Mouse (Mus musculus) spleen, adult 12 weeks (tissue): ENCODE data around the gene Casp7.
"Not testable (repeated sequence)": the region's sequence is repeated elsewhere in the genome, so short reads cannot be mapped to it uniquely, and the experiment has no call there.

ENCODE experiments used
- DNase-seq: peaks from one replicate; pipeline ENCODE4 v3.0.0; 2022; ENCODE audit warnings: low spot score

Casp7 gene

DNA sequence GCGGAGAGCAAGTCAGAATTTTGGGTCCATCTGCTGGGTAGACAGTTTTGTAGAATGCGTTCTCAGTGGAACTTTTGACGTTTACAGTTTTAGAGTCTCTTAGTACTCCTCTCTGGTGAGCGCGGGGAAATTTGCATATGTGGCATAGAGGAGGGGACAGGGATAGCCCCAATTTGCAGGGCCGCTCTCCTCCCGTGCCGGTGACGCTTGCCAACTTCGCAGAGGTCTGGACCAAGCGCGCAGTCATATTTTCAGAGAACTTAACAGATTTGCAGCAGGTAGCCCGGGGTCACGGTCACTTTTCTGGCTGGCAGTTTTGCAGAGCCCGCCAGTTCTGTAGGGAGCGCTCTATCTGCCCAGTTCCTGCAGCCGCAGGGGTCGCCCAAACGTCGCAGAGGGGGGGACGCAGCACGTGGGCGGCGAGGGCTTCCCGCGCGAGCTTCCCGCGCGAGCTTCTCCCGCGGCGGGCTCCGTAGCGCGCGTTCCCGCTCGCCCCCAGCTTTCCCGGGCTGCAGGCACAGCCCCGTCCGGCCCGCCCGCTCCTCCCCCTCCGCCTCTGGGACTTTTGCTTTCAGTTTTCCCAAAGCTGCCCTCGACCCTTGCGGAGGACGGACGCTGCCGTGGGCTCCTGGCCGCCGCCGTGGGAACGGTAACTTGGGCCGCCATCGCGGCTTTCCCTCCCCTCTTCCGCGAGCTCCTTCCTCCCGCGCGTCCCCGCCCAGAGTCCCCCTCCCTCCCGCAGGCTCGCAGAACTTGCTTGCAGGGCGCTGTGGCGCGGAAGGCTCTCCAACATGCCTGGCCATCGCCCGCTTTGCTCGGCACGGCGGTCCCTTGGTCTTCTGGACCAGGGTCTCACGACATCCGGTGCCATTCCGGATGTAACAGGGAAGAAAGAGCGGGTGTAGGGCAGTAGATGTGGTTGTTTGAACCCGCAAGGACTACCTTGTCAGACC, at the start of gene Casp7:
Gene Casp7 (plus strand): TSS at position 461 of the 953 bp plus-strand sequence.
- DNase-seq, result peak; percentile 54

DNA sequence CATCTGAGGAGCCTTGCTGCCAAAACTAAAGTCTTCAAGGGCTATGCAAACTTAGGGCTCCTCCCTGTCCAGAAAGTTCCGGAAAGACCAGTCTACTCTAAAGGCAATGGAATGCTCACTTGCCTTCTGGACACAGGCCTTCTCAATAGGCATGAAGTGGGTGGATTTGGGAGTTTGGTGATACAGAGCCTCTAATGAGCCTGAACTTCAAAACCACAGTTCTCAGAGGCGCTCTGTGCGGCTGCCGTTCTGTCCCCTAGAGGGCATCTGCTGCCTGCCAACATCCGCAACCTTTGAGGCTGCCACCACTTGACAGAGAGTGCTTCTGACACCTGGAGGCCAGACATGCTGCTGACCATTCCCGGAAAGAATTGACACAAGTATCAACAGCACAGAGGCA, 47.6 kb upstream of the Casp7 start:
- no peak for DNase-seq

DNA sequence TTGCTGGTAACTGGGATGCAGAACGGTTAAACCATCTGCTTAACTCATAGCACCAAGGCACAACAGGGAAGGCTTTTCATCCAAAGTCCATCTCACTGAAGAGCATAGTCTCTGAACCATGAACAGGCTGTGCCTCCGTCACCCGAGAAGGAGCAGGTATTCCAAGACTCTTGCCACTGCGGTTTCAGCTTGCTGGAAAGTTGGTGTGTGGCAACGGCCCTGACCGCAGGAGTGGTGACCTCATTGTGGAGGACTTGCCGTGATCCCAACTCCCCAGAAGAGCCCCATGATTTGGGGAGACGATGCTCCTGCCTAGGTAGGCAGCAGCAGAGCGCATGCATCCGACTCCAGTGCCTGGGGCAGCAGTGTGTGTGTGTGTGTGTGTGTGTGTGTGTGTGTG, 43.2 kb upstream of the Casp7 start:
- DNase-seq, result no peak

DNA sequence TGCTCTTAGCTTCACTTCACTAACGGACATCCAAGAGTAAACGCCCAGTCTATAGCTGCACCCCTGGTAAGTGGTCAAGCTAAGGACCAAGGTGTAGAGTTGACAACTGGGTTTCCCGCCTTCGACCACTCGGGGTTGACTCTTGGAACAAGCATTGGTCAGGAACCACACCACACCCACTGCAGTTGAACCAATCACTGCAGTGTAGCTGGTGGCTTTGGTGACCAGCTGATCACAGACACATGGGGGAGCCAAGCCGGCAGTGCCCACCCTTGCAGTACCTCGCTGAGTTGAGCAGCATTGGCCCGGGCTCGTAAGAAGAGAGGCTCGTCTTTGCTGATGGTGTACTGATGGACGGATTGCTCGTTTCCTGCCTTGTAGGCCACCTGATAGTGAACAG, 41.7 kb upstream of the Casp7 start:
- no peak for DNase-seq

DNA sequence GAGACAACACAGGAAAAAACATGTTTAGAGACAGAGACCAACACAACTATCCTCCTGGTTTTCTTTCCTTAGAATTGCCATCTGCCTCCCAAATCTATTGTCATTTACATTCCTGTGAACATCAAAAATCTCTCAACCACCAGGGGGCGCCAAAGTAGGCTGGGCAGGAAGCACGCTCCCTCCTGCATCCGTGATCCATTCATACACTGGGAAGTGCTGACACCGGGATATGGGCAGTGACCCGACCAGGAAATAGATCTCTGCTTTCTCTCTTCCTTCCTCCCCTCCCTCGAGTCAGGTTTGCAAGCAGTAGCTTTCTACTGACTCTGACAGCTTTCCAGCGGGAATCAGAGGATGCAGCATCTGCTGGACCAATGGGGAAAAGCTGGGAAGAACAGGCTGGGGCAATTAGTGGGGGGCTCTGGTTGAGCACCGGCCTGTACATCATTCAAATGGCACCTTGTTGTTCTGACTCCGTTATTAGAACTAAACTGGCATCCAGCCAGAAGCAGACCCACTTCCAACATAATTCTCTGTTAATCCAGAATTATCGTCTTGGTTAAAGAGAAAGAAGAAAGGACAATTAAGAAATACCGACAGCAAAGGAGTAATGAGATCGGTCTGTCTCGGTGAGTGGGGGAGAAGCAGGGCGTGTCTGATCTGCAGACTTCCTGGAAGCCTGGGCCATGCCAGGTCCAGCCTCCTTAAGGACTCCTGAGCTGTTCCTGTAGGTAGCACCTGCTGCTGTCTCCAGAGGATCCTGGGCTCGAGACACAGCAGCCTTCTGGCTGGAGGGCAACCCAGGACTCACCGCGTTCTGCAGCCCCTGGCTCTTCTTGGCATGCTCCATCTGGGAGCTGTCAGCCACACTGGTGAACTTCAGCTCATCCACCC, 40.2 kb upstream of the Casp7 start:
- peak; percentile 50 for DNase-seq

DNA sequence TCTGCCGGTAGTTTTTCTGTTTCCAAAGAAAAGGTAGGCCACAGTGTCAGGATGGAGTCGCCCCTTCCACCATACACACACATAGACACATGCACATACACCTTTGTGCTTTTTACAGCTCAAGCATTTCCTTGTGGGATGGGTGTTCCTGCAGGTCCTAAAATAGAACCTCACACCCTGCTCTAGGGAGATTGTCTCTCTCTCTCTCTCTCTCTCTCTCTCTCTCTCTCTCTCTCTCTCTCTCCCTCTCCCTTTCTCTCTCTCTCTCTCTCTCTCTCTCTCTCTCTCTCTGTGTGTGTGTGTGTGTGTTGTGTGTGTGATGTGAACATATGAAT, 39.6 kb upstream of the Casp7 start:
- DNase-seq, result not testable (repeated sequence)

DNA sequence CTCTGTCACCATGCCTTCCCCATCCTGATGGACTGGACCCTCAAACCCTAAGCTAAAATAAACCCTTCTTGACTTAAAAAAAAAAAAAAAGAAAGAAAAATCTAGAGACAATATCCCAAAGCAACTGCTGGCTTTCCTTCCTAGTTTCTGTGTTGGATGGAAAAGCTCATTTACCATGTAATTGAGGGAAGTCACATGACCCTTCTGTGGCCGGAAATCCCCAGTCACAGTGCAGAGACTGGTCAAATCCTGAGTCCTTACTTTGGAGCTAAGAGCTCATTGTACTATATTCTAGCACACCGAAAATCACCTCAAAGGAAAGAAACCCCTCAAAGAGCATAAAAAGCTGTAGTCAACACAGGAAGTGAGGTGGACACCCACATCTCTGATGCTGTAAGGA, 38.0 kb upstream of the Casp7 start:
- DNase-seq, result no peak

DNA sequence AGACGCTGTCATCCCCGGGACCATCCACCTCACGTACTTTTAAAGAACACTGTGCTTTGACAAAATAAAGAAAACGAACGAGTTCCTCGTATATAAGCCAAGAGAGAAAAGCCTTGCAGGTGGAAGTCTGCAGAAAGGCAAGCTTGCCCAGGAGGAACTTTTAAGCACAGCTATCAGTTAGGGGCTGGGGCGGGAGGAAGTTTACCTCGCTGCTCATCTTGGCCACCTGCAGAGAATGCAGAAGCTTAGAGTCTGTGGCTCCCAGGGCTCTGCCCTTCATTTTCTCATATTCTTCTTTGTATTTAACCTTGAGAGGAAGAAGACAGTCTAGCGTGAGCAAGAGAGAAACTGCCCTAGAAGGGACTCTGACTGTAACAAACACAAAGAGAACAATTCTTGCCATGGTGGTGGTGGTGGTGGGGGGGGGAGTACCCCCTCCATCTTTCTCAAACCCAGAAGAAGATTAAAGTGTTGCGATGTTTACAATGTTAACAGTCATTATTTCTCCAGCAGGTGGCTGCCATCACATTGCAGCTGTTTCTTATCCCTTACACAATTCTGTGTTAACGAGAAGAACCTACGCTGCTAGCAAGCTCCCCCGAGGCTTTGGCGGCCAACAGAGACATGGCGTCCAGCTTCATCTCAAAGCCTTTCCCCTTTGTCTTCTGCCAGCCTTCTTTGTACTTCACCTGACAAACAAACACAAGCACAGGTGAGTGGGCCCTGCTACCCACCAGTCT, 33.0 kb upstream of the Casp7 start:
- DNase-seq, result no peak

DNA sequence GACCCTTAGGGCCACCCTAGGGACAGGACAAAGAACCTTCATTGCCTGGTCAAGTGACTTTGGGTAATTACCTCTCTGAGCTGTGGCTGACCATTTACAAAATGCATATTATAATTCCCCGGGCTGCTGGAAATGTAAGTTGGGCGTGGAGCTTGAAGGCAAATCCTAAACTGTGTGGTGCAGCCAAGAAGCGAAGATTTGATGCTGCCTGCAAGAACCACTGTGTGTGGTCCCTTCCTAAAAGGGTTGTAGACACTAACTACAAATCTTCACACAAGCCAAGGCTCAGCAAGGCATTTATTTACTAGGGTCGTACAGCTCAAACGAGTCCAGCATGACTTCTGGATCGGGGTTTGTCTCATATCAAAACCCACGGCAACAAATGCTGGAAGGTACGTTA, 32.4 kb upstream of the Casp7 start:
- no peak for DNase-seq

DNA sequence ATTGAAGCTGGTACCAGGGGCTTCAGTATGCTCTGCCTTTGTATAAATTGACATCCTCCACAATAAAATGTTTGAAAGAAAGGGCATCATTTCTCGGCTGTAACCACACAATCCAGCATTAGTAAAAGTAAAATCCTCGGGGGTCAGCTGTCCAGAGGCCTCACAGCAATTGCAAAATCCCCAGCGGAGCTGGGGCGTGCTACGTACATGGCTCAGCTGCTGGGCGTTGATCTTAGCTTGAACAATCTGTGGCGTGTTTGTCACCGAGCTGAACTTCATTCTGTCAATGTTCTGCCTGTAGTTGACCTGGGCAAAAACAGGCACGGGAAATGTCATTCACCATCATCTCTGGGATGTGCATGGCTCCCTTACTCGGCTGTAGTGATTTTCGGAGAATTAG, 30.8 kb upstream of the Casp7 start:
- DNase-seq, result no peak

DNA sequence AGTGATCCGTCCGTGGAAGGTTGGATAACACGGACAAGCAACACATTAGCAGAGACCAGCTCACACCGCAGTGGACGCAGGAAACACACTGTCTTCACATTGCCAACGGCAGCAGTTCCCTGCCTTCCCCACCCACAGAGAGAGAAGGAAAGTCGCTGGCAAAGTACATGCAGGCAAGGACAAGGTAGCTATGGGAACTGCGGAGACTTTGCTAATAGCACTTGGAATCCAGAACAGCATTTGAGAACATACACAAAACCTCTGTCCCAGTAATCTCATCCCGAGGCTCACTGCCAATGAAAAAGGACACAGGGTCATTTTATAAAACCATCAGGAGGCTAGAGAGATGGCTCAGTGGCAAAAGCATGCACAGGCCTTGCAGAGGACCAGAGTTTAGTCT, 30.3 kb upstream of the Casp7 start:
- DNase-seq, result no peak

DNA sequence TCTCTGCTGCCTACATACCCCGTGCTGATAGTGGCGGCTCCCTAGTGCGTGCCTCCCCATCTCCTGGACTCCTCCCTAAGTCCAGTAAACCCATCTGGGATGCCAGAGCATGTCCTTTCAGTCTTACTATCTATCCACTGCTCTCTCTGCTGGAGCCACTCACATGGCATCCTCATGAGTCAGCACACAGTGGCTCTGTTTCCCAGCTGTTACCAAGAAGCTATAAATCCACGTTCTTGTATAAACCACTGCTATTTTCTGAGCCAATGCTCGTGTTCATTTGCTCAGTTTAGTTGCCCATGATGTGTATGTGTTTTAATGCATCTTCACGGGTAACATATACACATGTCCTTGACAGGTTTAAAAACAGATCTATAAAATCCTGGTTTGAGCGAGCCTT, 29.2 kb upstream of the Casp7 start:
- no peak for DNase-seq

DNA sequence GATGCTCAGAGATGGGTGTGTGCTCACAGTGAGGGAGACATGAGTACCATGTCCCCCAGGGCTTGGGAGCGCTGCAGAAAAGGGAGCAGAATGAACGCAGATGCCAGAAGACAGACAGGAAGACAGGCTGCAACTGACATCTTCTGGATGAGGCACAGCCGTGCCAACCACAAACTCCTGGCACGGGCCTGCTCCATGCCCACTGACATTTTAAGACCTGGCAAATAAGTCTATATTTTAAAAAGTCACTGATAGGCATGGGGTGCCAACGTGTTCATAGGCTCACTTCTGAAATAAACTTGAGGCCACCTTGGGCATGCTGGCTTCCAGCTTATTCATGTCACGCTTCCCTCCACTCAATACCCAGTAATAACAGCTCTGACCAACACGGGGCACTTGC, 28.0 kb upstream of the Casp7 start:
- DNase-seq, result no peak

DNA sequence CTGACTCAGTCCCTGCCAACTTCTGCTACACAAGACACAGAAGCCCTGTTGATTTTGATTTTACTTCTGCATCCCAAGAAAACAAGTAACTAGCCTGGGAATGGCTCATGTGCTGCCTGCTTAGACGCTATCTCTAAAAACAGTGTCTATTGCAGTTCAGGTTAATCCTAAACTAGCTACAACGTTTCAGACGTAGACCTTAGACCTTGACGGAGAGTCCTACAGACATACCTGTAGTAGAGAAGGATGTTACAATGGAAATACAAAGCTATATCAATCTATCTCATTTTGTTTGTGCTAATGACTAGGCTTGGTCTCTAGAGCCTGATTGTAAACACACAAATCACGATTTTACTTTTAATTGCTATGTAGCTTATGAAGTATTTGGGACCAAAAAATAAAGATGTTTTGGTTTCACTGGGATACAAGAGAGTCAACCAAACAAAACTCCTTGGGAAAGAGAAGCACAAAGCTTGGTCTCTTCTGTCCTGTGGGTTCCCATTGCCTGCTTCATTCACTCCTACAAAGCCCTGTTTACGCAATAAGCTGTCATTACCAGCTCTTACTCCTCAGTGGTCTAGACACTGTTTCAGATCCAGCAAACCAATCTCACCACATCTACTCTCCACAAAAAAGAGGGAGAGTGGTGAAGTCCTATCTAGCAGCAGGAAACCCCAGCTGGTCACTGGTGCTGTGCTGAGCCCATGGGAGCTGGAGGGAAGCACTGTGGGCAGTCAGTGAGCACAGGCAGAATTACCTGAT, 26.4 kb upstream of the Casp7 start:
- DNase-seq, result no peak

DNA sequence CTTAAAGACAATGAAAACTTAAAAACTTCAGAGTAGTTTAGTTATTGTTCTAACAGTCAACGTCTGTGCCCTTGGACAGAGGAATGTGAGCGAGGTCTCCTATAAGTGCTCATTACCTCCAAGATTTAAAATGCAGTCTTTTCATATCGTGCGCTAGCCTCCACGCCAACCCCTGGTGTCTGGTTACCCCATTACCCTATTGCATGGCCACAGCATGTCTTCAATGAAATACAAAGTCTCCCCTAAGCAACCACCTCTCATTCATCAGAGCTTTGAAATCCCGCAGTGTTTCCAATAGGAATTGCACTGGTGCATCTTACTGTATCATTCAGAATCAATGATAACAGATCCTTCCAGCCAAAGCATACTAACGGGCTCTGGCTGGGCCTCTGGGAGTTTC, 24.7 kb upstream of the Casp7 start:
- no peak for DNase-seq

DNA sequence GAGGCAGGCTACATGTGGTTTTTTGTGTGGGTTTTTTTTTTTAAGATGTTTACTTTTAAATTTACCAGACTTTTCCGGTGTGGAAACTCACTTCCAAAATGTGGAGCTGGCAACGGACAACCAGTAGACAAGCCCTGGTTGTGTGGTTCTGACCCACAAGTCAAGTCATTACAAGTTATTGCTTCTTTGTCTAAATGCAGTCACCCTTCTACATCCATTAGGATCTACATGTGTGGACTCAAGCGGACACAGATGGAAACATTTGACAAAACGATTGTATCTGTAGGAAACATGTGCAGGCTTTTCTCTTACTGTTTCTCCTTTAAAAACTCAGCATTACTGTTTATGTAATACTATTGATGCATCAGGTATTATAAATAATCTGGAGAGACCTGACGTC, 23.7 kb upstream of the Casp7 start:
- no peak for DNase-seq

DNA sequence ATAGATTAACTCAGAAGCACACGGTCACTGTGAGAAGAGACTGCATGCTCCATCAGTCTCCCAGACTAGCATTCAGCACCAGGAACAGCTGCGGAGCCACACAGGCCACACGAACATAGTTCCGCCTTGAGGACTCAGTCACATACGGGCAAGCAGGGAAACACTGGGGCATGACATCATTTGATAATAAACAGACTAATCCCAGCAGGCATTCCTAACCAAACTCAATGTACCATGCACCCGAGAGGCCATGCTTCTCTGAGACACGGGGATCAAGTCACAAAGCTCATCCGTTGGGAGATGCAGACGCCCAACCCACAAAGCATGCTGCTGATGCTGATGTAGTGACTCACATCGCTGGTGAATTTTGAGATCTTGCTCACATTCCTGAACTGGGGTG, 22.9 kb upstream of the Casp7 start:
- no peak for DNase-seq

DNA sequence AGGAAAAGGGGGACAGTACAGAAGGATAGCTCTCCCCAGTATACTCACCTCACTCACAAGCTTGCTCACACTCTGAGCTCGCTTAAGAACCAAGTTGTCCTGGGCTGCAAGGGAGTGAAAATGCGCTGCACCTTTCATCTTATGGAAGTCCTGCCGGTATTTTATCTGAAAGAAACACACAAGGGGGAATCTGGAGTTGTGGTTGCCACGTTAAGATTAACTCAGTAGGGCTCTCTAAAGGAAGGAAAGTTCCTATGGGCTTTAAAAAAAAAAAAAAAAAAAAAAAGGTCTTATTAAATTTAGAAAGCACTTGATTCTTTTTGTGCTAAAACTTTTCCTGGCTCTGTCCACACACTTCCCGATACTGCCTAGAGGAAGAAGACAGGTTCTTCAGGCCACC, 18.9 kb upstream of the Casp7 start:
- DNase-seq, result no peak

DNA sequence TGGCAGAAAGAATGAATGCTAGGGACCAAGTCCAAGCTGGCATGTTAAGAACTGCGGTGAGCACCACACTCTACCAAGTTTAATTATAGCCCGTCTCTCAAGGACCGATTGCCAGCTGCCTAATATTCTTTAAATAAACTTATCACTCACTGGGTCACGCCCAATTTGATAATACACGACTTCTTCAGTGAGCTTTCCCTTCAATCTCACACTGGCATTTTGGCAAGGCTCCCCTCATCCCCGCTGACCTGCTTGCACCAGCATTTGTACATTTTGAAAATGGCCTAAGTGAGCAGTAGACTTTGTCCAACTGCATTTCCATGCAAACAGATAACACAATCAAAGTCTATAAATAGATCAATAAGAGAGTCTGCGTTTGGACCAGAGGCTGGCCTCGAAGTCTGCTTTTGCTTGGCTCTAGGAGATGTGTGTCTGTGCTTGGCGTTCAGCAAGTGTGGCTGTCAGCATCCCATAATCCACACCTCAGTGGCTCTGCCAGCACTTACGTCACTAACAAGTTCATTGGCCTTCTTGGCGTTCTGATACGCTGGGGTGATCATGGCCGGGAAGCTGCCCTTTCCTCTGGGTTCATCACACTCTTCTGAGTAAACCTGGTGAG, 18.3 kb upstream of the Casp7 start:
- DNase-seq, result no peak

DNA sequence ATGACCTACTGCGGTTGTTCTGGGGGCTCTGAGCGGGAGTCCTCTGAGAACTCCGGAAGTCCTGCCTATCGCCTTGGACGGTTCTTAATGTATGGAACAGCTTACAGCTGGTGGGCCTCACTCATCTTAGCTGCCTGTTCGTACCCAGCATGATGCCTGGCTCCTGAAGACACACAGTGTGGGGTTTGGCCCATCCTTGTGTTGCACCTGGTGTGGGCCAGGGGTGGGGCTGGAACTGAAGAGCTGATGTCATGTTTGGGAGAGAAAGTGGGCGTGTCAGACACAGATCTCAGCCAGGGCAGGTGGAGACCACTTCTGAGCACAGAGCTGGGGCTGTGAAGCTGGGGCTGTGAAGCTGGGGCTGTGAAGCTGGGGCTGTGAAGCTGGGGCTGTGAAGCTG, 16.6 kb upstream of the Casp7 start:
- DNase-seq, result no peak

DNA sequence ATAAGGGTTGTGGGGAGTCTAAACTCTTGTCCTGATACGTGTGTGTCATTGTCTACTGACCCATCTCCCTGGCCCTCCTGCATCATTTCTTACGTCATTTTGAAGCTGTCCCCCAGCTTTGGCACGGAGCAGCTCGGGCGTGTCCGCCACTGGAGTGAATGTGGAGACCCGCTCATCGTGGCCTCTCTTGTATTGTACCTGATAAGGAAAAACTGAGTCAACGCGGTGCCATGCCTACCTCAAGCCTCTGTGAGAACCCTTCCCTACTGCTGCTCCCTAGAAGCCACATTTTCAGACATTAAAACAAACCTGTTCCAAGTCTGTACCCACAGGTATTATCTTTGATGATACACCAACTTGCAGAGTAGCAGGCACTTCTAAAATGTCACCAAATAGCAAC, 15.5 kb upstream of the Casp7 start:
- DNase-seq, result no peak
